Mouse (Mus musculus): Measurements from ENCODE around the gene Arf1. TPM values are rescaled to one million over a fixed set of nuclear protein-coding genes. Genes with fewer than 3 reads are reported as not detected.

Arf1 gene
- polyA plus RNA-seq, 1 experiment from 2014 or later = 659 TPM

DNA sequence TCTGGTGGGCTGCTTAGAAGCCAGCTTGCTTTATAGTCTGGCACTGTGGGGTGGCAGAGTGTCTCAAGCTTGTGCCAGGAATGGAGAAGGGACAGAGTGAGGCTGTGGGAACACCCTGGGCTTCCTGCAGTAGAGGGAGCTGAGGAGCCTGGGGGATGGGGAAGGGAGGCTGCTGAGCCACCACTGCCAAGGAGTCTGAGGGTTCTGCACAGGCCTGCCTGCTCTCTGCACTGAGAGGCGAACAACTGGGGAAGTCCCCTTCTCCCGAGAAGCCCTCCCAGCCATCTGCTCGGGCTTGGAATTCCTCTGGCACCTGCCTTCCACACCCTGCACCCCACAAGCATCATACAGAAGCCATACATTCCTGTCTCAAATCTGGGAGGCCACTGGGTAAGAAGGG is 13.8 kb upstream of the Arf1 start:
- WGBS = 55% methylated on average over 3 of the region's 3 CpGs
- H3K9me3 ChIP-seq (replicated peaks) = no peaks in the 10 kb centered on the region
- peaks cover 34% of the 10 kb centered on the region for H3K4me1 ChIP-seq
- DNase-seq (ENCODE audit: low spot score) = no peak
- peak overlapping the region; percentile 39; the same call in 1 of the 2 replicates for H3K27ac ChIP-seq (replicated peaks)
- H3K36me3 ChIP-seq = no peaks in the 10 kb centered on the region
- H3K4me3 ChIP-seq = no peak overlapping the region
- peaks cover 64% of the 10 kb centered on the region for H3K27me3 ChIP-seq (ENCODE audit: low read depth, poor library complexity, severe bottlenecking)

DNA sequence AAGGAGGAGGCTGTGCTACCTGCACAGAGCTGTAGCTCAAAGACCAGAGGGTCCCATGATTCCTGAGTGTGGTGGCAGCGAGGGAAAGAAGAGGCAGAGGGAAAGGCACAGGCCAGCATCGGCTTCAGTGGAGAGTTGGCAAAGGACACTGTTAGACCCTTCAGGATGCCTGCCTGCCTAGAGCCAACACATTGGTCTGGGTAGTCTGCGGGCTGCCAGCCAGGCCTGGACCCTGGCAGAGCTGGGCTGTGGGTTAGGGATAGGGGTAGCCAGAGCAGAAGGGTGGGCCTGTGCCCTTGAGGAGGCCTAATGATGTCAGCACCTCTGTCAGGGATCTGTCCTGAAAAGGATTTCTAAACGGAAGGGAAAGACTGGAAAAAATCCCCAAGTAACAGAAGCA is 11.7 kb upstream of the Arf1 start:
- WGBS = 76% methylated on average over 4 of the region's 4 CpGs
- no peak for DNase-seq (ENCODE audit: low spot score)
- Histone ChIP-seq H3K4me3 (no peak overlapping the region), H3K27me3 (ENCODE audit: low read depth, poor library complexity, severe bottlenecking) (peaks cover 63% of the 10 kb centered on the region), H3K9me3 (replicated peaks) (no peaks in the 10 kb centered on the region), H3K36me3 (no peaks in the 10 kb centered on the region), H3K27ac (replicated peaks) (peak overlapping the region; percentile 62; the same call in 1 of the 2 replicates), H3K4me1 (peaks cover 34% of the 10 kb centered on the region)

DNA sequence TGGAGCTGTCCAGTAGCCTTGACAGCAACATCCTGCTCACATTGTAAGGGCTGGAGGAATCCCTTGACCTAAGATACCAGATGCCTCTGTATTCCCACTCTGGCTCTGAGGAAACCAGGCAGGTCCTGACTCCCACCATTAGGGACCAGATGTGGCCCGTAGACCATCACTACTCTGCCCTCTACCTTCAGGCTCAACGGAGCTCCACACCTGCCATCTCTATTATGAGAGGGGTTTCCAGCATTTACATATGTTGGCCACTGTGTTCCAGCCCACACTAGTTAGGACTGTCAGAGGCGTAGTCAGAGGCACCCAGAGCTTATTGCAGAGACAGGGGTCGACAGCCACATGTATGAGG is 11.3 kb upstream of the Arf1 start:
- Histone ChIP-seq H3K4me1 (peaks cover 34% of the 10 kb centered on the region), H3K4me3 (no peak overlapping the region), H3K36me3 (no peaks in the 10 kb centered on the region), H3K27me3 (ENCODE audit: low read depth, poor library complexity, severe bottlenecking) (peaks cover 62% of the 10 kb centered on the region), H3K9me3 (replicated peaks) (no peaks in the 10 kb centered on the region), H3K27ac (replicated peaks) (0 out of 2 replicates have a peak overlapping the region, but pooled peaks have one; percentile 11)
- whole genome bisulfite sequencing = 57% methylated on average over 4 of the region's 4 CpGs
- DNase-seq (ENCODE audit: low spot score) = no peak

DNA sequence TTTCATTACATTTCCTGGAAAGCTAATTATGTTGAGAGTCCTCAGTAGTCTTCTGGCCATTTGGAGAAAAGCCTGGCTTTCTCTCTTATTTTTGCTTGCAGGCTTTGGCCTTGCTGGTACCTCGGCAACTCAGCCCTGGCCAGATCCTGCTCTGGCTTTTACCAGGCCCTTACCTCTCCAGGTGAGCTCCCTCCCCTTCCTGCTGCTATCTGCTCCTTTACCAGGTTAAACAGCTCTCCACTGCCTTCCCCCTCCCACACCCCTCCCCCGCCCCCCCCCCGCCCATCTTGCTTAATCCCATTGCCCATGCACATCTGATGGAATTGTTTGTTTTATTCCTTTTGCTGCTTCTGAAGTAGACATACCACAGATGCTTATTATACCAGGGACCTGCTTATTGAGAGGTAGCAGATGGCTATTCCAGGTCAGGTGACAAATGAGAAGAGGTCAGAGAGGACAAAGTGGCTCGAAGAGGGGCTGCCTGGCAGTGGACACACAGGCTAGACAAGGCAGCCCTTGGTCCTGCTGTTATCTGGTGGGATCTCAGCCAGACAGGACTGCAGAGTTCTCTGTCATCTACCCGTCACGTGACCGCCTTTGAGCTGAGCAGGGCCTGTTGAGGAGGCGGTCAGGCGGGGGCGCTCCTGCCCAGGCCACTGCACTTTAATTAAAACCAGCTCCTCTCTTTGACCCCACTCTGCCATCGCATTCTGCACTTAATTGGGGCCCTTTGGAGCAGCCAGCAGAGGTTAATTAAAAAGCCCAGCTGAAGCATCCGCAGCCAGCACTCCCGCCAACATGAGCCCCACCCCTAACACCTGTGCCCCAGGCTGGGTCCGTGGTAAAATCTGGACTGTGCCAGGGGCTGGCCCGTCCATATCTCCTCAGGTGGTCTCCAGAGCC is 10.7 kb upstream of the Arf1 start:
- H3K9me3 ChIP-seq (replicated peaks) = no peaks in the 10 kb centered on the region
- H3K27me3 ChIP-seq (ENCODE audit: low read depth, poor library complexity, severe bottlenecking) = peaks cover 60% of the 10 kb centered on the region
- H3K4me1 ChIP-seq = peaks cover 34% of the 10 kb centered on the region
- DNase-seq (ENCODE audit: low spot score) = peak; percentile 73
- 0 out of 2 replicates have a peak overlapping the region, but pooled peaks have one; percentile 11 for H3K27ac ChIP-seq (replicated peaks)
- H3K4me3 ChIP-seq = 0 out of 2 replicates have a peak overlapping the region, but pooled peaks have one; percentile 9
- no peaks in the 10 kb centered on the region for H3K36me3 ChIP-seq
- WGBS = 5% methylated on average over 15 of the region's 15 CpGs

DNA sequence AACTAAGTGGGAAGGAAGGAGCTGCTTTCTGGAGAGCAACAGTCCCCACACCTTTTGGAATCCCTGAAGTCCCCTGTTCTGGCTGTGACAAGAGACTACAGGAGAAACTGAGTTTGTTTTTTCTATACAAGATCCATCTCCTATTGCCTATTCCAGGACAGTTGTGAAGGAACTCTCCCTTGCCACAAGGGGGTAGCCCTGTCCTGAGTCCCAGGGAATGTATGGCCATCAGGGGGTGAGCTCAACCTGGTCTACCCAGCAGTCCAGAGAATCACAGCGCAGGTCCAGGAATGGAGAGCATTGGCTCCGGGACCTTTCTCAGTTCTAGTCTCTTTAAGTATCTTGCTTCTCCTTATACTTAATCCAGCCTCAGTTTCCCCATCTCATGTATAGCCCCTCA is 4.7 kb upstream of the Arf1 start:
- Histone ChIP-seq H3K27me3 (ENCODE audit: low read depth, poor library complexity, severe bottlenecking) (peaks cover 11% of the 10 kb centered on the region), H3K4me3 (no peak overlapping the region), H3K9me3 (replicated peaks) (no peaks in the 10 kb centered on the region), H3K4me1 (peaks cover 18% of the 10 kb centered on the region), H3K27ac (replicated peaks) (no peak overlapping the region), H3K36me3 (no peaks in the 10 kb centered on the region)
- 78% methylated on average over 2 of the region's 2 CpGs for WGBS
- DNase-seq (ENCODE audit: low spot score) = no peak

DNA sequence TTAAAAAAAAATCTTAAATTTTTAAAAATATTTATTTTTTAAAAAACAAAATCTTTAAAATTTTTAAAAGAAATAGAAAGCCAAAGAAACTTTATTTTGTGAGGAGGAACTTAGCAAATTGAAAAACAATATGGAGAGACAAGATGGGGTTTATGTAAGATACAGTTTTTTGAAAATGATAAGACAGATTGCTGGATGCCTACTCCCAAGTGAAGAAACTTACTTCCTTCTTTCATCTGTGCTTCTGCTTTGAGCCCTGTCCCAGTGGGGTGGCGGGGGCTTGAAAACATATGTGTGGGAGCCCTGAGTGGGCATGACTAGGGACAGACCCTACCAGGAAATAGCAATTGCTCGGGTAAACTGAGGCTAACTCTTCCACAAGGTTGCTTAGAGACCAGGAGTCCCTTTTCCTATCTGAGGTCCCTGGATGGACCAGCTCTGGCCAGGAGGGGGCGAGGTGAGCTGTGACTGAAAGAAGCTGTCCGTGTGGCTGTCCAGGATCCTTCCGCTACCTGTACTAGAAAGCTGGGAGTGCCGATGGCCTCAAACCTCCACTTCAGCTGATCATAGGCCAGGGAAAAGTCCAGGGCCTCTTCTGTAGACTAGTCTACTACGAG is 2.2 kb upstream of the Arf1 start:
- peaks cover 33% of the 10 kb centered on the region for H3K4me1 ChIP-seq
- no peaks in the 10 kb centered on the region for H3K9me3 ChIP-seq (replicated peaks)
- H3K4me3 ChIP-seq = 0 out of 2 replicates have a peak overlapping the region, but pooled peaks have one; percentile 9
- H3K36me3 ChIP-seq = no peaks in the 10 kb centered on the region
- no peak overlapping the region for H3K27ac ChIP-seq (replicated peaks)
- WGBS = 15% methylated on average over 7 of the region's 7 CpGs
- peak; percentile 73 for DNase-seq (ENCODE audit: low spot score)
- no peaks in the 10 kb centered on the region; the same call in 1 of the 2 replicates for H3K27me3 ChIP-seq (ENCODE audit: low read depth, poor library complexity, severe bottlenecking)

DNA sequence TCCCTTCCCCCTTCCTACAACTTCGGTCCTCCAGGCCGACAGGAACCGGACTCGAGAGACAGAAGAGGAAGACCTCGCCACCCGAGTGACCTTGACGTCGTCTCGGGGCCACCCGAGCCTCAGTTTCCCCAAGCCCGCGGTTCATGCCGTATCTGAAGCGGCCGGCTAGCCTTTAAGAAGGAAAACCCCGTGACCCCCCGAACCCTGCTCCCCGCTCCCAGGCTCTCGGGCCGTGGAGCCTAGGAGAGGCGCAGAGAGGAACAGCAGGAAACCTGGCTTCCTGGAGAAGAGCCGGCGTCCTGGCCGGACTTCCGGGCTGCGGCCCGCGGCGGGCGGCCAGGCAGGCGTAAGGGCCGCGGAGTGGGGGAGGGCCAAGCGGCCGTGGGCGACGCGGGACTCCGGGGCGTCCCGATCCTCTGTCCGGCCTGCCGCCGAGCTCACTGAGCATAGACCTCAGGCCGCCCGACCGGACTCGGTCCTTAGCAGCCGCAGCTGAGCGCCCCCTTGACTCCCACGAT is 407 bp downstream of the Arf1 start:
- Histone ChIP-seq H3K27ac (replicated peaks) (peak overlapping the region; percentile 98), H3K36me3 (peaks cover 18% of the 10 kb centered on the region), H3K9me3 (replicated peaks) (no peaks in the 10 kb centered on the region), H3K27me3 (ENCODE audit: low read depth, poor library complexity, severe bottlenecking) (no peaks in the 10 kb centered on the region), H3K4me3 (peak overlapping the region; percentile 88), H3K4me1 (peaks cover 52% of the 10 kb centered on the region)
- DNase-seq (ENCODE audit: low spot score) = no peak
- WGBS = under 1% methylated on average over 51 of the region's 51 CpGs

DNA sequence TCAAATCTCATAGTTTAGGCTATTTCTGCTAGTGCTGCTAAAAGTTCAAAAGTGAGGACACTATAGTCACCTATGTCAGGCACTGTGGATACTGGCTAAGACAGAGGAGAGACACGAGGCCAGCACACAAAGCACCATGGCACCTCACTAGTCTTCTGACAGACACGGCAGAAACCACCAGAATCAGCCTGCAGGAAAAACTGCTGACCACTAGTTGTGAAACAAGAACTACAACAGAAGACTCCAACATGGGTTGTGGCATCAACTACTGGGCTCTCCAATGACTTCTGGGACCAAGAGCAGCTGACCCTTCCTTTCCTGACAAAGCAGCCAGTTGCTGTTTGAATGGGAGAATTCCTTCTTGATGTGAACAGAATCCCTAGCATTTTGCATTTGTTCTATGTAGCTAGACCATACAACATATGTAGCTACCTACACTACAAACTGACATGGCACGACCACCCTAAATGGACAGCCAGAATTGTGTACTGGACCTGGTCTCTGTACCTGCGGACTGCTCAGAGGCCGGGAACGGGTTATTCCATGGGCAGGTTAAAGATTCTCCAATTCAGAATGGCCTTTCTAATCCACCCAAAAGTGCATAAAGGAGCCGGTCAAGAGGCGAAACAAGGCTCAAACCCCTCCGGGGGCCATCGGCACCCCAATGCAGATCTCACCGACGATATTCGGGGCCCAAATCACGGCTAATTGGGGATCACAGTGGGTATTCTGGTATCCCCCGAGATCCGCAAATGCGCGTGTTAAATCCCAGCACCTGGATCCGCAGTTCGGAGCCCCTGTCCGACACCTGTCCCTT is 1.1 kb downstream of the Arf1 start:
- 9% methylated on average over 21 of the region's 21 CpGs for WGBS
- no peak for DNase-seq (ENCODE audit: low spot score)
- H3K27ac ChIP-seq (replicated peaks) = peak overlapping the region; percentile 98

DNA sequence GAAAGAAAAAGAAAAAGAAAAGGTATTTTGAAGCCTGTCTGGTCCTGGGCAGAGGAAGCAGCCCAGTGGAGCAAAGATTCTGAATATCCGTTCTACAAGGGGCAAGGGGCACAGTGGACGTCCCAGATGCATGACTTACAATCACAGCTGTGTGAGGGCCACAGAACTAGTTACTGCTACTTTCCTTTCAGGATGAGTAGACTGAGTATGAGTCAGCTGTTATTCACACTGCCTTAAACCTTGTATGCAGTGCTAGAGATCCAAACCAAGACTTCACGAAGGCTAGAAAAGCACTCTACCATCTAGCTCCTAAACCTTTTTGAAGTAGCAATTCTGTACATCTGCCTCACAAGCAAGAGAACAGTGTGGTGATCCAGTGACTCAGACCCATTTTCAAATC is 1.8 kb downstream of the Arf1 start:
- H3K4me1 ChIP-seq = peaks cover 52% of the 10 kb centered on the region
- no peaks in the 10 kb centered on the region for H3K27me3 ChIP-seq (ENCODE audit: low read depth, poor library complexity, severe bottlenecking)
- H3K27ac ChIP-seq (replicated peaks) = no peak overlapping the region
- WGBS = 72% methylated on average over 3 of the region's 3 CpGs
- H3K9me3 ChIP-seq (replicated peaks) = no peaks in the 10 kb centered on the region
- no peak for DNase-seq (ENCODE audit: low spot score)
- H3K36me3 ChIP-seq = peaks cover 30% of the 10 kb centered on the region
- H3K4me3 ChIP-seq = peak overlapping the region; percentile 88

More for the DNA sequence above, 1.1 kb downstream of the Arf1 start:
- H3K4me3 ChIP-seq = peak overlapping the region; percentile 88
- no peaks in the 10 kb centered on the region for H3K27me3 ChIP-seq (ENCODE audit: low read depth, poor library complexity, severe bottlenecking)
- peaks cover 25% of the 10 kb centered on the region for H3K36me3 ChIP-seq
- no peaks in the 10 kb centered on the region for H3K9me3 ChIP-seq (replicated peaks)
- peaks cover 52% of the 10 kb centered on the region for H3K4me1 ChIP-seq

DNA sequence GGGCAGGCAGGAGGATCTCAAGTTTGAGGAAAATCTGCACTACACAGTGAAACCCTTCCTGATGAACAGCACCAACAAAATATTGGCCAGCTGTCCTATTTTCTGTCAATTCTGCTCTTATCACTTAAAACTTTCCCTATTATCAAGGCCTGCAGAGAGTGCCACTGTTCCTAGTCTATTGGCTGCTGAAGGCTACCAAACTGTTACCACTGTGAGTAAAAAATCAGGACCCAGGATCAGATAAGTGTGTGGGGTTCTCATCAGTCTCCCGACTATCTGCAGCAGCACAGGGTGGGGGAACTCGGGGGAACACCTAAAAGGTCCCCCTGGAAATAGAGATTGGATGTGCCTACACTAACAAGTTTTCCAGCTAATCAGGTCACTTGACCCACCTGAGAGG is 2.9 kb downstream of the Arf1 start:
- H3K27me3 ChIP-seq (ENCODE audit: low read depth, poor library complexity, severe bottlenecking) = no peaks in the 10 kb centered on the region
- H3K9me3 ChIP-seq (replicated peaks) = no peaks in the 10 kb centered on the region
- no peak for DNase-seq (ENCODE audit: low spot score)
- WGBS = 85% methylated on average over 2 of the region's 2 CpGs
- H3K36me3 ChIP-seq = peaks cover 41% of the 10 kb centered on the region
- no peak overlapping the region for H3K27ac ChIP-seq (replicated peaks)
- H3K4me1 ChIP-seq = peaks cover 49% of the 10 kb centered on the region
- H3K4me3 ChIP-seq = no peak overlapping the region

DNA sequence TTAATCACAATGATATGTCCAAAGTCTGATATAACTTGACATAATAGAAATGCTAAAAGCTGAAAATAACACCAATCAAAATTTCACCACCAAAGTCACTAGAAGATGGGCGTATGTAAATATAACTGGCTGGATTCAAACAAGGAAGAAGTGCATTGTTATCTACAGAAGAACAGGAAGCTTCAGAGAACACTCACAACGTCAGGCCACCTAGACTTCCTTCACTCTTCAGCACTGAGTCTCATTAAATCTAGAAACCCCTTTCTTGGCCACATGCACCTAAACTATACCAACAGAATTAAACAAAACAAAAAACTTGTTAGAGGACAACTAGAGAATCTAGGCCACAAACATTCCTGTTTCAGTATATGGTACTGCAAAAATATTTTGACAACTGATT is 3.6 kb downstream of the Arf1 start:
- no peak overlapping the region for H3K4me3 ChIP-seq
- no peak overlapping the region for H3K27ac ChIP-seq (replicated peaks)
- H3K4me1 ChIP-seq = peaks cover 49% of the 10 kb centered on the region
- no peaks in the 10 kb centered on the region for H3K27me3 ChIP-seq (ENCODE audit: low read depth, poor library complexity, severe bottlenecking)
- H3K9me3 ChIP-seq (replicated peaks) = no peaks in the 10 kb centered on the region
- WGBS = 88% methylated on average over 2 of the region's 2 CpGs
- DNase-seq (ENCODE audit: low spot score) = no peak
- peaks cover 48% of the 10 kb centered on the region for H3K36me3 ChIP-seq

DNA sequence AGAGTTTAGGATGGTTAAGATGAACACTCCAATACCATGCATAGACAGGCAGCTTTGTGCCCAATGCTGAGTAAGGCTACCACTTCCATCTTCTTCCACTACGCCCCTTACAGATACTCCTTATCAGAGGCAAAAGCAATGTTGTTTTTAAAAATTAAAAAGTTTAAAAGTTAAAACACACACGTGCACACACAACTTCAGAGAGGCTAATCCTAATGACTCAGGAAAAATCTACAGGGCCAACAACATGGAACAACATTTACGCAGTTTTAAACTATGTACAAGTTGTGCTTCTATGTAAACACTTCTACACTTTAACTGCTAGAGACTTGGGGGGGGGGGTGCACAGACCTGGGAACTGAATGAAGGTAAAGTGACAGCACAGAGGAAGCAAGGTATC is 4.0 kb downstream of the Arf1 start:
- H3K36me3 ChIP-seq = peaks cover 52% of the 10 kb centered on the region
- DNase-seq (ENCODE audit: low spot score) = no peak
- no peaks in the 10 kb centered on the region for H3K27me3 ChIP-seq (ENCODE audit: low read depth, poor library complexity, severe bottlenecking)
- H3K4me1 ChIP-seq = peaks cover 47% of the 10 kb centered on the region
- WGBS = 91% methylated on average over 3 of the region's 3 CpGs
- no peaks in the 10 kb centered on the region for H3K9me3 ChIP-seq (replicated peaks)
- no peak overlapping the region for H3K27ac ChIP-seq (replicated peaks)
- no peak overlapping the region for H3K4me3 ChIP-seq
